Mouse (Mus musculus) spleen, postnatal 4 days (tissue): ENCODE results near the gene Olfr791.

Source experiments
- DNase-seq, 2 experiments: peaks; one replicate each; pipeline ENCODE4 v3.0.0; 2022; ENCODE audit warnings: low spot score in 2 of 2

The Olfr791 gene

GRCm38 (mm10) chr10:129521492-129521891, at the start of gene Olfr791:
Olfr791 (plus strand) TSS chr10:129521792.
- no peak for DNase-seq

DNA sequence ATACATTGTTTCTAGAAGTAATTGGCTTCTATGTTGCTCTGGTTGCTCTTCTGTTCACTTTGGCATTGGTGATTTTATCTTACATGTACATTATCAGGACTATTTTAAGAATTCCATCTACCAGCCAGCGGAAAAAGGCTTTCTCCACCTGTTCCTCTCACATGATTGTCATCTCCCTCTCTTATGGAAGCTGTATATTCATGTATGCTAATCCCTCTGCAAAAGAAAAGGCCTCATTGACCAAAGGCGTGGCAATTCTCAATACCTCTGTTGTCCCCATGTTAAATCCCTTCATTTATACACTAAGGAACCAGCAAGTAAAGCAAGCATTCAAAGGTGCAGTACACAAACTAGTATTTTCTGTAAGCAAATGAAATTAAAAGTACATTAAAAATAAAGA, 48.3 kb upstream of the Olfr791 start:
- DNase-seq, result no peak

DNA sequence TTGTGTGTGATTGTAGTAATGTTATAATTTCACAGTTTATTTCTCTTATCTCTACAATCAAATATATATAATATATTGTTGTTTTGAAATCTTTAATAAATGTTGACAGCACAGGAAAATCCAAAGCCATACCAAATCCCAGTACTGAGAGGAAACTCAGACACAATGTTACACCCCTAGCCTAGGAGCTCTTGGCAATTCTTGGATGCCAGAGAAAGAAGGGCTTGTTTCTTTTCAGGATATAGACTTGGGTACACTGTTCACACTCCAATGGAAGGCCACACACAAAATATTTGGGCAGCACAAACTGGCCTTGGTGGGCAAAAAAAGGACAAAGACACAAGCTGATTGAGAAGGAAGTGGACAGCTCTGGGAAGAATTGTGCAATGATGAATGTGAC, 47.9 kb upstream of the Olfr791 start:
- no peak for DNase-seq

GRCm38 (mm10) chr10:129484452-129484851, 37.1 kb upstream of the Olfr791 start, which contains the start of gene Olfr789:
Olfr789 (plus strand) TSS chr10:129484752.
- DNase-seq, result no peak

DNA sequence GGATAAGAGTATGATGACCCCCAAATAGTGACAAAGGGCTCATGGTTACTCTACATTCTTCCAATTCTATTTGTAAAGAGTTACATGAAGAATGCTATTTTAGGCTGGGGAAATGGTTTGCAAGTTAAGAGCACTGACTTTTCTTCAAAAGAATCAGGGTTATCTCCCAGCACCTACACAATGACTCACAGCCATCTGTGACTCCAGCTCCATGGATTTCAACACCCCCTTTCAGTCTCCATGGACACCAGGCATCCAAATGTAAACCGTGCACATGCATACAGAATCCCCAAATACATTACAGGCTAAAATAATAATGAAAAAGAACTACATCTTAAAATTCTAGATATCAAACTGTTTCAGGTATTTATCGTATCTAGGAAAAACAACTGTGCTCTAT, 31.5 kb upstream of the Olfr791 start:
- DNase-seq, result no peak

DNA sequence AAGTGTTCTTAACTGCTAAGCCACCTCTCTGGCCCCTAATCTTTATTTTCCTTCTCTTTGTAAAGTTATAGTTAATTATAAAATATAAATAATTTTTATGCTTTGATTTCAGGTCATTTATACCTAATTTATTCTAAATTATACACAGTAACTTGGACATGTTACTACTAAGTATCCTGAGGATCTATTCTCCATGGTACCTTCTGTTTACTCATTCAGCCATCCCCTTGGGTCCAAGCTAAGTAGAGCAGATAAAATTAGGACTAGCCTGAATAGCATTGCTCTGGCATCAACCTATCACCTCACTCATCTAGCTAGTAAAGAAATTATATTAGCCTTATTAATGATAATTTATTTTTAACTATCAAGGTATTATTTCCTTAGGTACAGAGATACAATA, 23.4 kb upstream of the Olfr791 start, which contains the start of gene Olfr790:
Gene Olfr790, plus strand, starts transcription at position 301 of the 400 bp plus-strand sequence.
- no peak for DNase-seq

DNA sequence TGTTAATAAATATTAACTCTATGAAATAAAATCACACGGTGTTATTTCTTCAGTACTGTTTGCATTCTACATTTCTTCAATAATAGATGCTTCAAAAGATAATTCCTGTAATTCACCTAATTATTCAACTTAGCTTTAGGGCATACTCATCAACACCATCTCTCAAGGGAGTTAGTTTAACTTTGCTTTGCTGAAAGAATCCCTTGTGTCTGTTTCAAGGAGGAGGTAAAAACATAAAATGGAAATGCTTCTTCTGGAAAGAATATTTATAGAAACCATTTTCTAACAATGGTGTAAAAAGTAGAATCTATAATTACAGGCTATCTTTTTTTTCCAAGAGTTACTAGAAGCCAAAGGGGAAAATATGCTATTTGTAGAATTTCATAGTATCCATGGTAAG, 17.3 kb downstream of the Olfr791 start, which contains the start of gene Olfr792:
Gene Olfr792, plus strand, starts transcription at position 301 of the 400 bp plus-strand sequence.
- no peak for DNase-seq

DNA sequence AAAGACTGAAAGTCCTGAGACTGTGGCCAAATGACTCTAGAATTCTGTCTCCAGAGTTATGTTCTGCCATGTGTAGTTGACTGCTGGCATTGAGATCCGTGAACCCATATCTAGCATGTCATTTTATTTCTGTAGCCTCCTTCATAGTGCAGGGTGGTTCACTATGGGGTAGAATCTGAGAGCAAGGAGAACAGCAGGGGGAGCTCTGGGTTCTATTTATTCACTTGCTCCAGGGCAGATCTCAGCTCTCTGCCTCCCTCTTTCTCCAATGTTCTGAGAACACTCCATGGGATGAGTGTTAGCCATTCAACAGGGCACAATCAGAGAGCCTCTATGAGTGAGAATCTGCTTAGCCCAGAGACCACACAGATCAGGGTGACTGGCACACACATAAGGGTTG, 27.8 kb downstream of the Olfr791 start:
- DNase-seq, result no peak

DNA sequence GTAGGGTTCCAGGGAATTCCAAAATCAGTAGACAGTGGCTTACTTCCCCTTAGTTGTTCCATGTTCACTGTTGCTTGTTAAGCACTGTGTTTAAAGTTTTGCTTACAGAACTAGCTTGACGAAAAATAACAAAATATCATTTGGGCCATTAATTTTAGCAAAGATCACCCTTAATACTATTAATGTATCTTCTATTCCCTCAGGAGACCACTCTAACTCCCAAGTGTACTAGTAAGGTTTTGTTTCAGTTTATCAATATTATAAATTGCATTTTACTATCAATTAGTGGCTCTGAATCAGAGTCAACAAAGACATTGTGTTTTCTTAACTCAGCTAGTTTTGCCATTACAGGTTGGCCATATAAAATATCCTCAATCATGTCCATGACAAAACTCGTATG, 45.8 kb downstream of the Olfr791 start, which contains the start of gene Olfr794:
Gene Olfr794, plus strand, starts transcription at position 301 of the 400 bp plus-strand sequence.
- DNase-seq, result no peak

DNA sequence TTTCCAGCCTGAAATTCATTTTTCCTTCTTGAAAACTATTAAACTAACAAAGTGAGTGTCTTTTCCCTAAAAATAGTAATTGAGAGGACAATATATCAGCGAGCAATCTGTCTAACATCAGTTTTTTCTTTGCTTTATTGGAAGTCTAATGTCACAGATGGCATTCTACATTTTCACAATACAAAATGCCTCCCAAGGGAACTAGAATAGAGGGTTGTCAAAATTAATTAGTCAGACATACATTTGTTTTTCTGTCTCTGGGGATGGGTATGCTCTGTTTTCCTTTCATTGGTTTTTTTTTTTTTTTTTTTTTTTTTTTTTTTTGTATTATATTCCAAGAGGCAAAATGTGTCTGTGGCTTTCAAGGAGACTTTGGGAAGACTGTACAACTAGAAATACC, 55.5 kb downstream of the Olfr791 start:
- no peak for DNase-seq
